Mouse (Mus musculus): ENCODE measurements at regions not wholly inside any gene's neighbourhood (a gene's known extent, or its start where the extent isn't known, plus 50 kb on each side); places are given as distances from the start of the nearest gene placed in this dataset.

- TF ChIP-seq POLR2A (IDR thresholded peaks at IDR 0.05; ENCODE audit: control insufficient read depth, low read depth, low read length) (no peak), CTCF (IDR thresholded peaks at IDR 0.05; ENCODE audit: control insufficient read depth, insufficient read depth, insufficient replicate concordance, low read depth, low read length) (no peak)
Observed at GRCm38 (mm10) chr13:6131363-6131762, 270.1 kb downstream of the Klf6 start.
